Mouse (Mus musculus) thymus, adult 2 months (tissue): ENCODE results near the gene Sun2.

Source experiments
- CTCF ChIP-seq: fragments of 200-500 bp; IDR thresholded peaks from 2 replicates; pipeline ENCODE4 v1.5.1; 2012; ENCODE audit warnings: mild to moderate bottlenecking, control low read depth, low read length, moderate library complexity, borderline replicate concordance; ENCODE audit not compliant: control insufficient read depth, poor library complexity, insufficient read depth; ENCODE audit errors: extremely low read depth
- POLR2A ChIP-seq: fragments of 200-500 bp; IDR thresholded peaks from 2 replicates; pipeline ENCODE4 v1.6.1; 2012; ENCODE audit warnings: mild to moderate bottlenecking, low read length, control low read depth, moderate library complexity; ENCODE audit not compliant: control insufficient read depth, poor library complexity, insufficient read depth; ENCODE audit errors: extremely low read depth

- TF ChIP-seq POLR2A (no peak), CTCF (no peak)
Observed at GRCm38 (mm10) chr15:79753873-79754272, 11.5 kb upstream of the Sun2 start.
